Mouse (Mus musculus) liver, postnatal 0 days (tissue): ENCODE data around the gene Dock4. TPM values are rescaled to one million over a fixed set of nuclear protein-coding genes. Genes with fewer than 3 reads are reported as not detected.

Source experiments
- ATAC-seq: fragments of 200-750 bp; cut with Nextera tagmentation; 2 replicates; pipeline ENCODE4 v1.8.0; 2017; ENCODE audit warnings: mild to moderate bottlenecking, moderate library complexity
- DNase-seq: peaks from one replicate; pipeline ENCODE4 v3.0.0-alpha.2; 2016
- H3K27ac ChIP-seq: fragments of 300-500 bp; sonication (generic); 2 replicates; pipeline ENCODE4 v1.5.1; 2014; ENCODE audit warnings: antibody characterized with exemption, moderate library complexity, mild to moderate bottlenecking, low read depth
- H3K27me3 ChIP-seq: fragments of 300-500 bp; sonication (generic); 2 replicates; pipeline ENCODE4 v1.6.1; 2014; ENCODE audit warnings: low read length, control low read depth, mixed read lengths; ENCODE audit not compliant: insufficient read depth
- H3K36me3 ChIP-seq: fragments of 300-500 bp; sonication (generic); replicated peaks from 2 replicates; pipeline ENCODE4 v1.6.1; 2014; ENCODE audit warnings: mild to moderate bottlenecking, control low read depth, low read length, moderate library complexity, mixed read lengths; ENCODE audit not compliant: insufficient read depth
- H3K4me1 ChIP-seq: fragments of 300-500 bp; sonication (generic); 2 replicates; pipeline ENCODE4 v1.6.1; 2014; ENCODE audit warnings: antibody characterized with exemption, mild to moderate bottlenecking, control low read depth; ENCODE audit not compliant: insufficient read depth
- H3K4me2 ChIP-seq: fragments of 300-500 bp; sonication (generic); 2 replicates; pipeline ENCODE4 v1.6.1; 2014; ENCODE audit warnings: low read depth, mild to moderate bottlenecking, low read length, moderate library complexity, mixed read lengths
- H3K4me3 ChIP-seq: fragments of 300-500 bp; sonication (generic); 2 replicates; pipeline ENCODE4 v1.5.1; 2014; ENCODE audit warnings: low read depth, low read length
- H3K9ac ChIP-seq: fragments of 300-500 bp; sonication (generic); replicated peaks from 2 replicates; pipeline ENCODE4 v1.6.1; 2014; ENCODE audit warnings: mild to moderate bottlenecking, moderate library complexity
- H3K9me3 ChIP-seq: fragments of 300-500 bp; sonication (generic); 2 replicates; pipeline ENCODE4 v1.6.1; 2016; ENCODE audit warnings: mild to moderate bottlenecking, control low read depth, low read length, mixed read lengths
- CTCF ChIP-seq: sonication (generic); IDR thresholded peaks from 2 replicates; pipeline ENCODE4 v1.5.1; 2016; ENCODE audit warnings: antibody characterized with exemption, low read depth
- EP300 ChIP-seq: IDR thresholded peaks from 2 replicates; pipeline ENCODE4 v1.6.1; 2016; ENCODE audit warnings: antibody characterized with exemption, low read depth, mild to moderate bottlenecking
- WGBS: fragments of 180-500 bp; shearing (Covaris S2); extraction: QIAGEN DNeasy Blood & Tissue Kit; methylation state at CpG from one replicate; pipeline ENCODE4 v1.1.7; 2014; ENCODE audit not compliant: insufficient replicate concordance; 5-methylcytosine and 5-hydroxymethylcytosine counted together
- polyA plus RNA-seq: library from polyadenylated mRNA; unstranded; fragments of >200 nt; fragmentation: Nextera tagmentation; extraction: Ambion mirVana; gene quantifications from 2 replicates; pipeline ENCODE4 v1.2.1, GENCODE M21; 2015

Dock4 gene
- polyA plus RNA-seq, 1 experiment from 2014 or later, result 1.3 TPM

GRCm38 (mm10) chr12:40885377-40885776 lies 439.6 kb downstream of the Dock4 start:
- WGBS, result 88% methylated on average over 6 of the region's 6 CpGs
- Histone ChIP-seq H3K27ac (peak overlapping the region; percentile 25; the same call in 1 of the 2 replicates), H3K4me1 (peaks cover 18% of the 10 kb centered on the region), H3K9me3 (no peaks in the 10 kb centered on the region), H3K4me3 (no peak overlapping the region), H3K9ac (no peak overlapping the region), H3K4me2 (no peak overlapping the region), H3K27me3 (no peaks in the 10 kb centered on the region), H3K36me3 (no peaks in the 10 kb centered on the region)
- no peak for TF ChIP-seq EP300
- TF ChIP-seq CTCF, result no peak
- DNase-seq (peak; percentile 14), ATAC-seq (0 out of 2 replicates have a peak, but pooled peaks have one; percentile 22)

- H3K4me1 ChIP-seq, result peaks cover 21% of the 10 kb centered on the region
These were observed 441.7 kb downstream of the Dock4 start for GRCm38 (mm10) chr12:40887496-40887895.

GRCm38 (mm10) chr12:40888261-40888791 lies 442.6 kb downstream of the Dock4 start:
- Histone ChIP-seq H3K4me1 (peaks cover 21% of the 10 kb centered on the region), H3K4me3 (no peak overlapping the region)

More at GRCm38 (mm10) chr12:40887496-40887895, 441.7 kb downstream of the Dock4 start:
- no peak overlapping the region for H3K4me3 ChIP-seq
- no peaks in the 10 kb centered on the region for H3K9me3 ChIP-seq
- DNase-seq (no peak), ATAC-seq (no peak)
- H3K9ac ChIP-seq, result no peak overlapping the region
- H3K27ac ChIP-seq, result peak overlapping the region; percentile 83
- 53% methylated on average over 2 of the region's 2 CpGs for WGBS
- no peaks in the 10 kb centered on the region for H3K27me3 ChIP-seq
- TF ChIP-seq EP300 (no peak), CTCF (no peak)
- H3K4me2 ChIP-seq, result no peak overlapping the region
- H3K36me3 ChIP-seq, result no peaks in the 10 kb centered on the region

GRCm38 (mm10) chr12:40888829-40889228 lies 443.1 kb downstream of the Dock4 start:
- Histone ChIP-seq H3K27ac (peak overlapping the region; percentile 83), H3K4me1 (peaks cover 21% of the 10 kb centered on the region), H3K36me3 (no peaks in the 10 kb centered on the region), H3K4me2 (peak overlapping the region; percentile 39), H3K27me3 (no peaks in the 10 kb centered on the region), H3K9me3 (no peaks in the 10 kb centered on the region), H3K9ac (peak overlapping the region; percentile 39), H3K4me3 (no peak overlapping the region)
- 63% methylated on average over 1 of the region's 1 CpGs for WGBS
- TF ChIP-seq CTCF, result no peak
- TF ChIP-seq EP300, result peak; percentile 37; the same call in 1 of the 2 replicates
- DNase-seq, result no peak
- peak; percentile 40 for ATAC-seq

More at GRCm38 (mm10) chr12:40888261-40888791, 442.6 kb downstream of the Dock4 start:
- Histone ChIP-seq H3K4me2 (peak overlapping the region; percentile 39; the same call in 1 of the 2 replicates), H3K36me3 (no peaks in the 10 kb centered on the region), H3K9ac (peak overlapping the region; percentile 39; the same call in 1 of the 2 replicates), H3K27ac (peak overlapping the region; percentile 83), H3K27me3 (no peaks in the 10 kb centered on the region), H3K9me3 (no peaks in the 10 kb centered on the region)
- WGBS, result 26% methylated on average over 2 of the region's 2 CpGs
- no peak for TF ChIP-seq CTCF
- no peak for TF ChIP-seq EP300
- ATAC-seq, result peak; percentile 92
- peak; percentile 55 for DNase-seq

GRCm38 (mm10) chr12:40889534-40889933 lies 443.8 kb downstream of the Dock4 start:
- 79% methylated on average over 3 of the region's 3 CpGs for WGBS
- peaks cover 21% of the 10 kb centered on the region for H3K4me1 ChIP-seq

GRCm38 (mm10) chr12:40891168-40891567 lies 445.4 kb downstream of the Dock4 start:
- Histone ChIP-seq H3K4me3 (no peak overlapping the region), H3K27me3 (no peaks in the 10 kb centered on the region), H3K9me3 (no peaks in the 10 kb centered on the region), H3K4me2 (no peak overlapping the region), H3K9ac (no peak overlapping the region), H3K27ac (no peak overlapping the region), H3K4me1 (peaks cover 12% of the 10 kb centered on the region), H3K36me3 (no peaks in the 10 kb centered on the region)
- ATAC-seq (peak; percentile 26; the same call in 1 of the 2 replicates), DNase-seq (no peak)
- TF ChIP-seq CTCF (no peak), EP300 (peak; percentile 87; the same call in 1 of the 2 replicates)

More at GRCm38 (mm10) chr12:40889534-40889933, 443.8 kb downstream of the Dock4 start:
- peak overlapping the region; percentile 83 for H3K27ac ChIP-seq
- TF ChIP-seq CTCF (no peak), EP300 (no peak)
- H3K36me3 ChIP-seq, result no peaks in the 10 kb centered on the region
- no peak overlapping the region; the same call in 1 of the 2 replicates for H3K9ac ChIP-seq
- 0 out of 2 replicates have a peak overlapping the region, but pooled peaks have one; percentile 39 for H3K4me2 ChIP-seq
- ATAC-seq, result peak; percentile 33
- H3K4me3 ChIP-seq, result no peak overlapping the region
- no peaks in the 10 kb centered on the region for H3K9me3 ChIP-seq
- no peaks in the 10 kb centered on the region for H3K27me3 ChIP-seq
- DNase-seq, result no peak
